Mouse (Mus musculus): ENCODE results near the gene Grm8. TPM values are rescaled to one million over a fixed set of nuclear protein-coding genes. Genes with fewer than 3 reads are reported as not detected.

Grm8 gene
- total RNA-seq, 1 experiment: 0.67 TPM

DNA sequence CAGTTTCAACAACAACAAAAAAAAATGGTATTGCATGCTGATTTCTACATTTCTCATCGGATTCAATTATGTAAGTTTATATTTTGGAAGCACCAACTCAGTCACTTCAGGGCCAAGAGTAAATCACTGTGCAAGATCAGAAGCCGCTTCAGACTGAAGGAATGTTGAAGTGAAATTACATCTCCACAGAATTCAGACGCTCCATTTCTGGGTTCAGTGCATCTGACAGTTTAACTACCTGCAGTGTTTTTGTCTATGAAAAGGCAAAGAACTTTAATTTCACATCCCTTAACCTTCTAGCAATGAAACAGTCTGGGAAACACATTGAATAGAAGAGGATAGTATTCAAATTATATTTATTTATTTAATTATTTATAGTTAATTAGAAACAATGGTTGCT lies 59.4 kb downstream of the Grm8 start:
- in situ Hi-C loops (cut with MboI; ENCODE audit: low sequenced_read_pairs in 2 of 2, unreplicated experiment in 2 of 2): no loop called here
- no peaks in the 10 kb centered on the region for H3K4me1 ChIP-seq (ENCODE audit: control insufficient read depth in 2 of 2, insufficient read depth in 2 of 2, low read length in 2 of 2, poor library complexity in 1 of 2)
- H3K9ac ChIP-seq (ENCODE audit: insufficient read depth, low read depth, low read length, poor library complexity, severe bottlenecking): no peak overlapping the region
- H3K4me3 ChIP-seq (ENCODE audit: insufficient read depth in 1 of 2, low read depth in 1 of 2, low read length in 2 of 2, poor library complexity in 1 of 2, severe bottlenecking in 1 of 2): no peak overlapping the region
- no peak for DNase-seq (ENCODE audit: low read depth, low spot score)
- TF ChIP-seq HCFC1 (IDR thresholded peaks at IDR 0.05; ENCODE audit: borderline replicate concordance, insufficient read depth, low read length): no peak
- no peak for TF ChIP-seq ZNF384 (IDR thresholded peaks at IDR 0.05; ENCODE audit: low read depth, low read length)
- no peak for TF ChIP-seq ZC3H11A (IDR thresholded peaks at IDR 0.05; ENCODE audit: borderline replicate concordance, low read depth, low read length)
- TF ChIP-seq CHD2 (IDR thresholded peaks at IDR 0.05; ENCODE audit: low read depth, low read length): no peak
- TF ChIP-seq MAFK (IDR thresholded peaks at IDR 0.05; ENCODE audit: insufficient read depth, low read depth, low read length): no peak
- H3K9me3 ChIP-seq (ENCODE audit: control insufficient read depth, insufficient read depth, low read depth, low read length): no peaks in the 10 kb centered on the region
- H3K36me3 ChIP-seq (ENCODE audit: control insufficient read depth, insufficient read depth, low read length, poor library complexity, severe bottlenecking): no peaks in the 10 kb centered on the region
- H3K27ac ChIP-seq (ENCODE audit: insufficient read depth, low read depth, low read length, poor library complexity, severe bottlenecking): no peak overlapping the region

DNA sequence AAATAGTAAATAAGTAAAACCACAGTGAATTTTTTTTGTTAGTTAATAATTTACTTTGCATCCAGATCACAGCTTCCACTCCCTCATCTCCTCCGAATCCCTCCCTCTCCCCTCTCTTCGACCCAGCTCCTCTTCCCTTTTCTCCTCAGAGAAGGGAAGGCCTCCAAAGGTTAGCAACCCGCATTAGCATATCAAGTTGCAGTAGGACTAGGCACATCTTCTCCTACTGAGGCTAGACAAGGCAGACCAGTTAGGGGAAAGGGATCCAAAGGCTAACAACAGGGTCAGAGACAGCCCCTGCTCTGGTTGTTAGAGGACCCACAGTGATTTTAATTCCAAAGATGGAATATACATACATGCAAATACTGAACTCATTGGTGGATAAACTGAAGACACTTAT lies 60.5 kb downstream of the Grm8 start:
- Histone ChIP-seq H3K27ac (ENCODE audit: insufficient read depth, low read depth, low read length, poor library complexity, severe bottlenecking) (no peak overlapping the region), H3K4me3 (ENCODE audit: insufficient read depth in 1 of 2, low read depth in 1 of 2, low read length in 2 of 2, poor library complexity in 1 of 2, severe bottlenecking in 1 of 2) (no peak overlapping the region), H3K9ac (ENCODE audit: insufficient read depth, low read depth, low read length, poor library complexity, severe bottlenecking) (no peak overlapping the region), H3K36me3 (ENCODE audit: control insufficient read depth, insufficient read depth, low read length, poor library complexity, severe bottlenecking) (no peaks in the 10 kb centered on the region), H3K4me1 (ENCODE audit: control insufficient read depth in 2 of 2, insufficient read depth in 2 of 2, low read length in 2 of 2, poor library complexity in 1 of 2) (no peaks in the 10 kb centered on the region), H3K9me3 (ENCODE audit: control insufficient read depth, insufficient read depth, low read depth, low read length) (no peaks in the 10 kb centered on the region)
- no peak for TF ChIP-seq ZNF384 (IDR thresholded peaks at IDR 0.05; ENCODE audit: low read depth, low read length)
- TF ChIP-seq MAFK (IDR thresholded peaks at IDR 0.05; ENCODE audit: insufficient read depth, low read depth, low read length): no peak
- TF ChIP-seq CHD2 (IDR thresholded peaks at IDR 0.05; ENCODE audit: low read depth, low read length): no peak
- no peak for TF ChIP-seq ZC3H11A (IDR thresholded peaks at IDR 0.05; ENCODE audit: borderline replicate concordance, low read depth, low read length)
- no peak for TF ChIP-seq HCFC1 (IDR thresholded peaks at IDR 0.05; ENCODE audit: borderline replicate concordance, insufficient read depth, low read length)
- in situ Hi-C loops (cut with MboI; ENCODE audit: low sequenced_read_pairs in 2 of 2, unreplicated experiment in 2 of 2): no loop called here
- no peak for DNase-seq (ENCODE audit: low read depth, low spot score)

DNA sequence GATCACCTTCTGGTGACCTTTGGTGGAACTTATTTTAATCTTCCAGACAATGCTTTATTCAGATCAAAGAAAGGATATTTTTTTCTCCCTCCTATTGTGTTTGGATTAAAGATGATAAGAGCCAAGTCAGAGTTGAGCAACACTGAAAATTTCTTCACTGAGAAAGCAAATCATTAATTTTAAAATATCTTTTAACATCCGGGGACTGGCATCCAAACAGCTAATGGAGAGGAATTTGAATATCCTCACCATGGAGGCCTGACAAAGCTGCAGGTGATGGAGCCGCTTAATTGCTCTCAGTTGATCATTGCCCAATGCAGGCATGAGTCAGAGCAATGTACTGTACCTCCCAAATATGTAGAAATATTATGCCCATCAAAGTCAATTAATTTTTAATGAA lies 83.0 kb downstream of the Grm8 start:
- Histone ChIP-seq H3K4me1 (ENCODE audit: control insufficient read depth in 2 of 2, insufficient read depth in 2 of 2, low read length in 2 of 2, poor library complexity in 1 of 2) (no peaks in the 10 kb centered on the region), H3K9me3 (ENCODE audit: control insufficient read depth, insufficient read depth, low read depth, low read length) (no peaks in the 10 kb centered on the region), H3K36me3 (ENCODE audit: control insufficient read depth, insufficient read depth, low read length, poor library complexity, severe bottlenecking) (no peaks in the 10 kb centered on the region), H3K4me3 (ENCODE audit: insufficient read depth in 1 of 2, low read depth in 1 of 2, low read length in 2 of 2, poor library complexity in 1 of 2, severe bottlenecking in 1 of 2) (no peak overlapping the region), H3K9ac (ENCODE audit: insufficient read depth, low read depth, low read length, poor library complexity, severe bottlenecking) (no peak overlapping the region), H3K27ac (ENCODE audit: insufficient read depth, low read depth, low read length, poor library complexity, severe bottlenecking) (no peak overlapping the region)
- no peak for TF ChIP-seq ZC3H11A (IDR thresholded peaks at IDR 0.05; ENCODE audit: borderline replicate concordance, low read depth, low read length)
- no peak for TF ChIP-seq ZNF384 (IDR thresholded peaks at IDR 0.05; ENCODE audit: low read depth, low read length)
- no peak for TF ChIP-seq CHD2 (IDR thresholded peaks at IDR 0.05; ENCODE audit: low read depth, low read length)
- no peak for TF ChIP-seq HCFC1 (IDR thresholded peaks at IDR 0.05; ENCODE audit: borderline replicate concordance, insufficient read depth, low read length)
- TF ChIP-seq MAFK (IDR thresholded peaks at IDR 0.05; ENCODE audit: insufficient read depth, low read depth, low read length): no peak
- DNase-seq (ENCODE audit: low read depth, low spot score): no peak
- in situ Hi-C loops (cut with MboI; ENCODE audit: low sequenced_read_pairs in 2 of 2, unreplicated experiment in 2 of 2): no loop called here

DNA sequence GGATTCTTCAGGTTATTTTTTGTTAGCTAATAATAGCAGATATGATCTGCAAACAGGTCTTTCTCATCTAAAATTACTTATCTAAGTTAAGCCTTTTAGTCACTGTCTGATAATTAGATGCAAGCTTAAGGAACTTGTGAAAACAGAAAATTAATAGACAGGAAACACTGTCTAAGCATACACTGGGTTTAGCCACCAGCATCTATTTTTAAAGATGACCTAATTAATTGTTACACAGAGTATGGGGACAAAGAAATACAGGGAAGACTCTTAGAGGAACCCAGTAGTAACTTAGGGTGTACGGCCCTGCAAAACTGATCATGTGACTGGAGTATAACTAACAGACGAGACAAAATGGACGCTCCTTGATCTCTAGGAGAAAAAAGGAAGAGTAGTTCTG lies 92.6 kb downstream of the Grm8 start:
- TF ChIP-seq ZC3H11A (IDR thresholded peaks at IDR 0.05; ENCODE audit: borderline replicate concordance, low read depth, low read length) (no peak), CHD2 (IDR thresholded peaks at IDR 0.05; ENCODE audit: low read depth, low read length) (no peak), MAFK (IDR thresholded peaks at IDR 0.05; ENCODE audit: insufficient read depth, low read depth, low read length) (no peak), HCFC1 (IDR thresholded peaks at IDR 0.05; ENCODE audit: borderline replicate concordance, insufficient read depth, low read length) (no peak), ZNF384 (IDR thresholded peaks at IDR 0.05; ENCODE audit: low read depth, low read length) (no peak)
- in situ Hi-C loops (cut with MboI; ENCODE audit: low sequenced_read_pairs in 2 of 2, unreplicated experiment in 2 of 2): no loop called here
- DNase-seq (ENCODE audit: low read depth, low spot score): no peak
- Histone ChIP-seq H3K9ac (ENCODE audit: insufficient read depth, low read depth, low read length, poor library complexity, severe bottlenecking) (no peak overlapping the region), H3K36me3 (ENCODE audit: control insufficient read depth, insufficient read depth, low read length, poor library complexity, severe bottlenecking) (no peaks in the 10 kb centered on the region), H3K27ac (ENCODE audit: insufficient read depth, low read depth, low read length, poor library complexity, severe bottlenecking) (no peak overlapping the region), H3K9me3 (ENCODE audit: control insufficient read depth, insufficient read depth, low read depth, low read length) (no peaks in the 10 kb centered on the region), H3K4me1 (ENCODE audit: control insufficient read depth in 2 of 2, insufficient read depth in 2 of 2, low read length in 2 of 2, poor library complexity in 1 of 2) (no peaks in the 10 kb centered on the region), H3K4me3 (ENCODE audit: insufficient read depth in 1 of 2, low read depth in 1 of 2, low read length in 2 of 2, poor library complexity in 1 of 2, severe bottlenecking in 1 of 2) (no peak overlapping the region)

DNA sequence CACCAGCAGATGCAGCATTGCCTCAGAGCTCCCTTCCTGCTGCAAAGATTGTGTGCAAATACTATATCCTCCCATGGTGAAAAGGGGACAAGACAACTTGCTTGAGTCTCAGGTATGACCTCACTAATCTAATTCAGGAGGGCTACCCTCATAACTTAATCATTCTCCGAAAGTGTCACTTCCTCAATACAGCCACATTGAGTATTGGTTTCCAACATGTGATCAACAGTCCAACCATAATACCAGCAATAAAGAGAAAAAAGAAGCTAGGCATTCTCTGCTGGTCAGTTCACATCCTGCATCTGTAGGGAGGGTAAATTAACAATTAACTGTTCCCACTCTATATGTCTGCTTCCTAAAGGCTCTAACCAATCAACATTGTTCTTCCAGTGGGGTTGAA lies 94.2 kb downstream of the Grm8 start:
- no peaks in the 10 kb centered on the region for H3K36me3 ChIP-seq (ENCODE audit: control insufficient read depth, insufficient read depth, low read length, poor library complexity, severe bottlenecking)
- H3K4me1 ChIP-seq (ENCODE audit: control insufficient read depth in 2 of 2, insufficient read depth in 2 of 2, low read length in 2 of 2, poor library complexity in 1 of 2): no peaks in the 10 kb centered on the region
- in situ Hi-C loops (cut with MboI; ENCODE audit: low sequenced_read_pairs in 2 of 2, unreplicated experiment in 2 of 2): no loop called here

More for the DNA sequence above, 94.2 kb downstream of the Grm8 start:
- TF ChIP-seq CHD2 (IDR thresholded peaks at IDR 0.05; ENCODE audit: low read depth, low read length) (no peak), MAFK (IDR thresholded peaks at IDR 0.05; ENCODE audit: insufficient read depth, low read depth, low read length) (no peak), HCFC1 (IDR thresholded peaks at IDR 0.05; ENCODE audit: borderline replicate concordance, insufficient read depth, low read length) (no peak), ZC3H11A (IDR thresholded peaks at IDR 0.05; ENCODE audit: borderline replicate concordance, low read depth, low read length) (no peak), ZNF384 (IDR thresholded peaks at IDR 0.05; ENCODE audit: low read depth, low read length) (no peak)
- DNase-seq (ENCODE audit: low read depth, low spot score): no peak
- Histone ChIP-seq H3K9me3 (ENCODE audit: control insufficient read depth, insufficient read depth, low read depth, low read length) (no peaks in the 10 kb centered on the region), H3K9ac (ENCODE audit: insufficient read depth, low read depth, low read length, poor library complexity, severe bottlenecking) (no peak overlapping the region), H3K4me3 (ENCODE audit: insufficient read depth in 1 of 2, low read depth in 1 of 2, low read length in 2 of 2, poor library complexity in 1 of 2, severe bottlenecking in 1 of 2) (no peak overlapping the region), H3K27ac (ENCODE audit: insufficient read depth, low read depth, low read length, poor library complexity, severe bottlenecking) (no peak overlapping the region)

All from ES-E14 (cell line).